Mouse (Mus musculus) limb, embryonic 11.5 days (tissue): Measurements from ENCODE around the gene Cnot8. TPM values are rescaled to one million over a fixed set of nuclear protein-coding genes. Genes with fewer than 3 reads are reported as not detected.

ENCODE experiments used
- ATAC-seq: fragments of 200-750 bp; cut with Nextera tagmentation; 2 replicates; pipeline ENCODE4 v1.8.0; 2017; ENCODE audit warnings: low read depth; ENCODE audit not compliant: insufficient number of reproducible peaks, low FRiP score, low TSS enrichment
- DNase-seq: peaks from one replicate; pipeline ENCODE4 v3.0.0-alpha.2; 2015; ENCODE audit warnings: low spot score
- H3K27ac ChIP-seq: fragments of 300-500 bp; sonication (generic); replicated peaks from 2 replicates; pipeline ENCODE4 v1.5.1; 2014; ENCODE audit warnings: low read depth, mild to moderate bottlenecking, low read length
- H3K27me3 ChIP-seq: fragments of 300-500 bp; sonication (generic); 2 replicates; pipeline ENCODE4 v1.6.1; 2014; ENCODE audit warnings: mild to moderate bottlenecking, low read length, mixed read lengths; ENCODE audit not compliant: control insufficient read depth, insufficient read depth
- H3K36me3 ChIP-seq: fragments of 300-500 bp; sonication (generic); 2 replicates; pipeline ENCODE4 v1.6.1; 2014; ENCODE audit warnings: mild to moderate bottlenecking, low read length, moderate library complexity, mixed read lengths; ENCODE audit not compliant: control insufficient read depth, insufficient read depth
- H3K4me1 ChIP-seq: fragments of 300-500 bp; sonication (generic); 2 replicates; pipeline ENCODE4 v1.6.1; 2014; ENCODE audit warnings: low read length, mixed read lengths; ENCODE audit not compliant: control insufficient read depth, insufficient read depth
- H3K4me2 ChIP-seq: fragments of 300-500 bp; sonication (generic); 2 replicates; pipeline ENCODE4 v1.6.1; 2014; ENCODE audit warnings: low read depth, mild to moderate bottlenecking, moderate library complexity; ENCODE audit not compliant: severe bottlenecking
- H3K4me3 ChIP-seq: fragments of 300-500 bp; sonication (generic); 2 replicates; pipeline ENCODE4 v1.5.1; 2014; ENCODE audit warnings: low read depth, low read length
- H3K9ac ChIP-seq: fragments of 300-500 bp; sonication (generic); 2 replicates; pipeline ENCODE4 v1.6.1; 2014; ENCODE audit warnings: mild to moderate bottlenecking, low read length
- H3K9me3 ChIP-seq: fragments of 300-500 bp; sonication (generic); 2 replicates; pipeline ENCODE4 v1.6.1; 2016; ENCODE audit warnings: low read length; ENCODE audit not compliant: control insufficient read depth
- WGBS: fragments of 180-500 bp; shearing (Covaris S2); extraction: QIAGEN DNeasy Blood & Tissue Kit; methylation state at CpG from one replicate; pipeline ENCODE4 v1.1.7; 2014; 5-methylcytosine and 5-hydroxymethylcytosine counted together
- polyA plus RNA-seq: library from polyadenylated mRNA; unstranded; fragments of >200 nt; fragmentation: Nextera tagmentation; extraction: Ambion mirVana; gene quantifications from 2 replicates; pipeline ENCODE4 v1.2.1, GENCODE M21; 2014

The Cnot8 gene
- polyA plus RNA-seq, 1 experiment from 2014 or later: 104 TPM

- WGBS: 92% methylated on average over 2 of the region's 2 CpGs
- ATAC-seq (no peak), DNase-seq (no peak)
- Histone ChIP-seq H3K4me2 (no peak overlapping the region), H3K27me3 (peaks cover 5% of the 10 kb centered on the region; the same call in 1 of the 2 replicates), H3K4me3 (no peak overlapping the region), H3K9me3 (no peaks in the 10 kb centered on the region), H3K27ac (no peak overlapping the region), H3K4me1 (peaks cover 8% of the 10 kb centered on the region; the same call in 1 of the 2 replicates), H3K36me3 (no peaks in the 10 kb centered on the region), H3K9ac (no peak overlapping the region)
These were observed 3.9 kb upstream of the Cnot8 start for GRCm38 (mm10) chr11:58100006-58100405.

GRCm38 (mm10) chr11:58101194-58101720 is 2.7 kb upstream of the Cnot8 start:
- Histone ChIP-seq H3K27ac (no peak overlapping the region), H3K4me2 (no peak overlapping the region), H3K36me3 (no peaks in the 10 kb centered on the region), H3K4me3 (no peak overlapping the region), H3K27me3 (peaks cover 5% of the 10 kb centered on the region; the same call in 1 of the 2 replicates), H3K9me3 (no peaks in the 10 kb centered on the region), H3K4me1 (peaks cover 11% of the 10 kb centered on the region; the same call in 1 of the 2 replicates), H3K9ac (no peak overlapping the region)
- DNase-seq: no peak
- ATAC-seq: no peak
- WGBS: 78% methylated on average over 4 of the region's 4 CpGs

GRCm38 (mm10) chr11:58102146-58102545 is 1.8 kb upstream of the Cnot8 start:
- no peaks in the 10 kb centered on the region for H3K36me3 ChIP-seq
- no peak overlapping the region for H3K9ac ChIP-seq
- WGBS: 80% methylated on average over 3 of the region's 3 CpGs
- H3K27ac ChIP-seq: peak overlapping the region; percentile 58; the same call in 1 of the 2 replicates
- peaks cover 4% of the 10 kb centered on the region; the same call in 1 of the 2 replicates for H3K27me3 ChIP-seq
- ATAC-seq: no peak
- no peak overlapping the region for H3K4me2 ChIP-seq
- no peak for DNase-seq
- no peak overlapping the region for H3K4me3 ChIP-seq
- peaks cover 11% of the 10 kb centered on the region; the same call in 1 of the 2 replicates for H3K4me1 ChIP-seq
- no peaks in the 10 kb centered on the region for H3K9me3 ChIP-seq

GRCm38 (mm10) chr11:58102581-58103343 is 1.2 kb upstream of the Cnot8 start:
- H3K36me3 ChIP-seq: no peaks in the 10 kb centered on the region
- peak; percentile 35 for DNase-seq
- ATAC-seq: 0 out of 2 replicates have a peak, but pooled peaks have one; percentile 27
- 82% methylated on average over 9 of the region's 9 CpGs for WGBS
- H3K4me1 ChIP-seq: peaks cover 11% of the 10 kb centered on the region; the same call in 1 of the 2 replicates
- H3K4me3 ChIP-seq: no peak overlapping the region; the same call in 1 of the 2 replicates
- H3K9me3 ChIP-seq: no peaks in the 10 kb centered on the region
- peak overlapping the region; percentile 58; the same call in 1 of the 2 replicates for H3K27ac ChIP-seq
- peak overlapping the region; percentile 45 for H3K4me2 ChIP-seq
- H3K27me3 ChIP-seq: peaks cover under 1% of the 10 kb centered on the region; the same call in 1 of the 2 replicates
- H3K9ac ChIP-seq: peak overlapping the region; percentile 62; the same call in 1 of the 2 replicates

- WGBS: 59% methylated on average over 13 of the region's 13 CpGs
- H3K9ac ChIP-seq: peak overlapping the region; percentile 62
- peak overlapping the region; percentile 92; the same call in 1 of the 2 replicates for H3K4me3 ChIP-seq
- no peaks in the 10 kb centered on the region for H3K27me3 ChIP-seq
- DNase-seq (no peak), ATAC-seq (peak; percentile 48)
- H3K9me3 ChIP-seq: no peaks in the 10 kb centered on the region
- H3K4me2 ChIP-seq: peak overlapping the region; percentile 45
- peaks cover 11% of the 10 kb centered on the region; the same call in 1 of the 2 replicates for H3K4me1 ChIP-seq
- peak overlapping the region; percentile 25; the same call in 1 of the 2 replicates for H3K27ac ChIP-seq
- H3K36me3 ChIP-seq: no peaks in the 10 kb centered on the region
These were observed 654 bp upstream of the Cnot8 start for GRCm38 (mm10) chr11:58103344-58103653.

GRCm38 (mm10) chr11:58104351-58104791 is 418 bp downstream of the Cnot8 start:
- no peaks in the 10 kb centered on the region for H3K27me3 ChIP-seq
- H3K4me1 ChIP-seq: peaks cover 11% of the 10 kb centered on the region; the same call in 1 of the 2 replicates
- peak overlapping the region; percentile 92 for H3K4me3 ChIP-seq
- ATAC-seq (no peak; the same call in 1 of the 2 replicates), DNase-seq (no peak)
- H3K9me3 ChIP-seq: no peaks in the 10 kb centered on the region
- under 1% methylated on average over 24 of the region's 24 CpGs for WGBS
- no peaks in the 10 kb centered on the region for H3K36me3 ChIP-seq
- peak overlapping the region; percentile 77 for H3K27ac ChIP-seq
- peak overlapping the region; percentile 72 for H3K4me2 ChIP-seq
- peak overlapping the region; percentile 90 for H3K9ac ChIP-seq

- 50% methylated on average over 3 of the region's 3 CpGs for WGBS
- H3K27ac ChIP-seq: no peak overlapping the region
- no peak overlapping the region for H3K4me3 ChIP-seq
- H3K9me3 ChIP-seq: no peaks in the 10 kb centered on the region
- peaks cover 11% of the 10 kb centered on the region; the same call in 1 of the 2 replicates for H3K4me1 ChIP-seq
- peaks cover 14% of the 10 kb centered on the region; the same call in 1 of the 2 replicates for H3K36me3 ChIP-seq
- no peak overlapping the region for H3K4me2 ChIP-seq
- DNase-seq (no peak), ATAC-seq (no peak)
- no peaks in the 10 kb centered on the region for H3K27me3 ChIP-seq
- no peak overlapping the region for H3K9ac ChIP-seq
These were observed 3.1 kb downstream of the Cnot8 start for GRCm38 (mm10) chr11:58107009-58107408.

- 88% methylated on average over 4 of the region's 4 CpGs for WGBS
These were observed 3.8 kb downstream of the Cnot8 start for GRCm38 (mm10) chr11:58107664-58108337.

More at GRCm38 (mm10) chr11:58107664-58108337, 3.8 kb downstream of the Cnot8 start:
- DNase-seq: no peak
- peaks cover 7% of the 10 kb centered on the region; the same call in 1 of the 2 replicates for H3K4me1 ChIP-seq
- H3K27ac ChIP-seq: no peak overlapping the region
- H3K36me3 ChIP-seq: peaks cover 14% of the 10 kb centered on the region; the same call in 1 of the 2 replicates
- H3K4me2 ChIP-seq: no peak overlapping the region
- no peaks in the 10 kb centered on the region for H3K27me3 ChIP-seq
- H3K9ac ChIP-seq: no peak overlapping the region
- no peak for ATAC-seq
- H3K9me3 ChIP-seq: no peaks in the 10 kb centered on the region
- H3K4me3 ChIP-seq: no peak overlapping the region
